Mouse (Mus musculus) megakaryocyte, embryonic 14.5 days (primary cell): ENCODE results near the gene B4galt5. TPM values are rescaled to one million over a fixed set of nuclear protein-coding genes. Genes with fewer than 3 reads are reported as not detected.

Experiments used
- H3K27me3 ChIP-seq: replicated peaks from 2 replicates; pipeline ENCODE3; 2012; ENCODE audit warnings: inconsistent platforms
- H3K36me3 ChIP-seq: replicated peaks from 2 replicates; pipeline ENCODE3; 2012; ENCODE audit warnings: low read length, inconsistent platforms, mixed read lengths
- H3K4me1 ChIP-seq: 2 replicates; pipeline ENCODE4 v1.6.1; 2012; ENCODE audit warnings: inconsistent platforms
- H3K4me3 ChIP-seq: replicated peaks from 2 replicates; pipeline ENCODE3; 2012; ENCODE audit warnings: moderate library complexity, mild to moderate bottlenecking, inconsistent platforms
- H3K9me3 ChIP-seq: 2 replicates; pipeline ENCODE4 v1.6.1; 2012; ENCODE audit warnings: inconsistent platforms
- FLI1 ChIP-seq: IDR thresholded peaks from 2 replicates; pipeline ENCODE4 v1.6.1; 2012; ENCODE audit warnings: low read length, inconsistent platforms, mixed read lengths
- GATA1 ChIP-seq: IDR thresholded peaks from 3 replicates; pipeline ENCODE4 v1.6.1; 2012; ENCODE audit warnings: mixed read lengths, low read length, inconsistent platforms, borderline replicate concordance
- polyA plus RNA-seq: library from polyadenylated mRNA; stranded (reverse); fragments of >175 nt; gene quantifications from 2 replicates; pipeline ENCODE4 v1.2.3, GENCODE M21; 2012; ENCODE audit warnings: low replicate concordance; ENCODE audit not compliant: insufficient read depth

Gene B4galt5
- polyA plus RNA-seq, 1 experiment: 3.7 TPM

DNA sequence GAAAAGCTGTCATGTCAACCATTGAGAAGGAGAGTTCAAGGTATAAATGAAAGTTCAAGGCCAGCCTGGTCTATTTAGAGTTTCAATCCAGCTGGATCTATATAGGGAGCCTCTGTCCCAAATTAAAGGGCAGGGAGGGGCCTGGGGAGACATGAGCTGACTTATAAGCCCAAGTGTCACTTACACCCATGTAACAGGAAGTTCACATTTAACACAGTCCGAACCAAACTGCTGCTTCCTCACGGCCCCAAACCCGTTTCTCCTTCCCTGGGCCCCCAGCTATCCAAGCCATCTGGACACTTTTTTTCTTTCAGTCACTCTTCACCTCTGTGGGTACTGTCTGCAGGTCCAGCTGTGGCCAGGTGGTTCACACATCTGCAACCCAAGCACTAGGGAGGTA lies 28.7 kb upstream of the B4galt5 start:
- Histone ChIP-seq H3K27me3 (peaks cover 89% of the 10 kb centered on the region), H3K36me3 (no peaks in the 10 kb centered on the region), H3K4me1 (peaks cover 20% of the 10 kb centered on the region), H3K4me3 (no peak overlapping the region), H3K9me3 (no peaks in the 10 kb centered on the region)
- TF ChIP-seq GATA1 (no peak), FLI1 (no peak)

DNA sequence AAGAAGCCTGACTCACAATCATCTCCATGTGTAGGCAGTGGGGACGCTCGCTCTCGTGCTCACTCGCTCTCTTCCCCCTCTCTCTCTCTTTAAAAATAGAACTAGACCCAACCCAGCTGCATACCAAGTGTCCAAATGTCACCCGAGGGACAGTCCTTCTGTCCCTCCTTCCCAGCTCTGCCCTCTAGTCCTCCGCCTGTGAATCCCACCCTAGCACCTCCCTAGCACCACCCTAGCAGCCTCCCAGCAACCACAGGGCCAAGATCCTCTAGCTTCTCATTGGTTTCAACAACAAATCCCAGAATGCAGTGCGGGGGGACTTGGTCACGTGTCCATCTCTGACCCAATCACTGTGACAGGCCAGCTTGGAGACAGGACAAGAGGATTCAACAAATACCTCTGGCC lies 27.2 kb upstream of the B4galt5 start:
- H3K36me3 ChIP-seq: no peaks in the 10 kb centered on the region
- H3K4me3 ChIP-seq: no peak overlapping the region
- peaks cover 88% of the 10 kb centered on the region for H3K27me3 ChIP-seq
- no peaks in the 10 kb centered on the region for H3K9me3 ChIP-seq
- H3K4me1 ChIP-seq: peaks cover 5% of the 10 kb centered on the region
- TF ChIP-seq FLI1 (no peak), GATA1 (no peak)

DNA sequence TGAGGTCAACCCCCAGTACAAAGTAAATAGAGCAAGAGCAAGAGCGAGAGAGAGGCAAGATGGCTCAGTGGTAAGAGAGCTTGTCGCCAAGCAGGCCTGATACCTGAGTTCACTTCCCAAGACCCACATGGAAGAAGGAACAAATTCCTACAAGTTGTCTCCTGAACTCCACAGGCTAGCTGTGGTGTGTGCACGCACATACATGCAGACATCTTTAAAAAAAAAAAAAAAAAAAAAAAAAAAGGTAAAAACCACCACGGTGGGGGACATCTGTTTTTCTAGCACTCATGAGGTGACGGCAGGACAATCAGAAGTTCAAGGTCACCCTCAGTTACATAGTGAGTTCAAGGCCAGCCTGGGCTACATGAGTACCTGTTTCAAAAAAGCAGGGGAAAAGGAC lies 26.7 kb upstream of the B4galt5 start:
- no peak for TF ChIP-seq FLI1
- TF ChIP-seq GATA1: no peak
- Histone ChIP-seq H3K27me3 (peaks cover 88% of the 10 kb centered on the region), H3K9me3 (no peaks in the 10 kb centered on the region), H3K4me3 (no peak overlapping the region), H3K36me3 (no peaks in the 10 kb centered on the region), H3K4me1 (peaks cover 5% of the 10 kb centered on the region)

DNA sequence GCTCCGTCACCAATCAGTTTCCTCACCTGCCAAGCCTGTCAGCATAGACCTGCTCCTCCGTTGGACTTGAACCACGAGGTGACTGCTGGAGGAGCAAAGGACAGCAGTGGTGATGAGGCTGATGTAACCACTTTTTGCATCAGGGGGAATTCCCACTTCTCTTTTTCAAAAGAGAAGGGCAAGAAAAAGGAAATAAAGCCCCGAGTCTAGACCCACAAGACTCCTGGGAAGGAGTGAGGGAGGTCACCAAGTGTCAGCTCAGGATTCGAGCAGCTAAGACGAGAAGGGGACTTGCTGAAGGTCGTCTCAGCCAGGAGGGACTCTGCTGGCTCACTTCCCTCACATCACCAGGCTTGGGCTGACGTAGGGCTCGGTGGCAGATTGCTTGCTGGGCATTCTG lies 26.2 kb upstream of the B4galt5 start:
- H3K27me3 ChIP-seq: peaks cover 85% of the 10 kb centered on the region
- peaks cover 5% of the 10 kb centered on the region for H3K4me1 ChIP-seq
- H3K9me3 ChIP-seq: no peaks in the 10 kb centered on the region
- TF ChIP-seq FLI1: no peak
- no peak for TF ChIP-seq GATA1
- H3K4me3 ChIP-seq: peak overlapping the region; percentile 74
- H3K36me3 ChIP-seq: no peaks in the 10 kb centered on the region

DNA sequence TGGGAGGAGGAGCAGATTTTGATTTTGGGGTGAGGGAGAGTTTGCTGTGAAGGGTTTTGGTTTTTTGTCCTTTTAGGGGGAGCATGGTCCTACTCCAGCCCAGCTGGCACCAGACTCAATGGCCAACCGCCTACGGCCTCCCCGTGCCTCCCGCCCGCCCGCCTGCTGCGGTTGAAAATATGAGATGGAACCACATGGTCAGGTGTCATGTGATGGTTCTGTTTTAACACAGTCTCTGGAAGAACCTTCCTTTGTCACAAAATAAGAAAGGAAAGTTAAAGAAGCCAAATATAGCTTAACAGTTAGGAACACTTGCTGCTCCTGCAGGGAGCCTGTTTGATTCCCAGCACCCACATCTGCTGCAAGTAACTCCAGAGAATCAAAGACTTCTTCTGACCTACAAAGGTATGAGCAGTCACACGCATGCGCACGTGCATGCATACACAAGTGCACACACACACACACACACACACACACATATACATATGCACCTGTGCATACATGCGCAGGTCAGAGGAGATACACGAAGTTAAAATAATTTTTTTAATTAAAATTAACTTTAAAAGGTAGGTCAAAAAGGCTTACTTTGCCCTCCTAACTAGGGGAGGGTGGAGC lies 25.3 kb upstream of the B4galt5 start:
- H3K9me3 ChIP-seq: no peaks in the 10 kb centered on the region
- TF ChIP-seq GATA1: no peak
- no peak for TF ChIP-seq FLI1
- H3K4me1 ChIP-seq: peaks cover 5% of the 10 kb centered on the region
- no peaks in the 10 kb centered on the region for H3K36me3 ChIP-seq
- H3K4me3 ChIP-seq: no peak overlapping the region
- peaks cover 86% of the 10 kb centered on the region for H3K27me3 ChIP-seq

DNA sequence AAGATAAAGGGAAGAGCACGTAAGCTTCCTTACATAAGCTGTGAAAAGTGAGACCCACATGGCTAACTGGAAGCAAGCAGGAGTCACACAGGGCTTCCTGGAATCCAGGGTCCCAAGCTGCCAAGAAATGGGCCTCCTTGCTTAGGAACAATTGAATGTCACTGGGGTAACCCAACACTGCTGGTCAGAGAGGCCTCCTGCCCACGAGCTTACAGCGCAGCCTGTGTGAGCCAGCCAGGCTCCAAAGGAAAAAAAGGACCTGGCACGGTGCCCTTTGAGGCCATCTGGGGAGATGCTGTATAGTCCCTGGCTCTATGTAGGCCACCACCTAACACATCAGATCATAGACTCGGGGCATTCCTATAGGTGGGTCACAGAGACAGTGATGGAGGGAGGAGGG lies 24.3 kb upstream of the B4galt5 start:
- no peak for TF ChIP-seq FLI1
- TF ChIP-seq GATA1: no peak
- no peaks in the 10 kb centered on the region for H3K36me3 ChIP-seq

DNA sequence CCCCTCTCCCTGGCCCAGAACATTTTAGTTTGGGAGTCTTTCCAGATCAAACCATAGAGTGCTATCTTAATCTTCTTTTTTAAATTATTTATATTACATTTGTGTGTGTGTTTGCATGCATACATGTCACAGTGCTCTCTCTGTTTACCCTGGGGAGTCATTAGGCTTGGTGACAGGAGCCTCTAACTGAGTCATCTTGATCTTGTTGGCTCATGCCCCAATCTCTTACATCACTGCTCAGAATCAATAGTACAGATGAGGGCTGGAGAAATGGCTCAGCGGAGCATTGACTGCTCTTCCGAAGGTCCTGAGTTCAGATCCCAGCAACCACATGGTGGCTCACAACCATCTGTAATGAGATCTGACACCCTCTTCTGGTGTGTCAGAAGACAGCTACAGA lies 22.5 kb upstream of the B4galt5 start:
- TF ChIP-seq GATA1 (no peak), FLI1 (no peak)
- Histone ChIP-seq H3K36me3 (no peaks in the 10 kb centered on the region), H3K27me3 (peaks cover 86% of the 10 kb centered on the region), H3K4me3 (no peak overlapping the region), H3K4me1 (peaks cover 21% of the 10 kb centered on the region), H3K9me3 (no peaks in the 10 kb centered on the region)

More for the DNA sequence above, 24.3 kb upstream of the B4galt5 start:
- H3K4me3 ChIP-seq: no peak overlapping the region
- no peaks in the 10 kb centered on the region for H3K9me3 ChIP-seq
- peaks cover 9% of the 10 kb centered on the region for H3K4me1 ChIP-seq
- peaks cover 86% of the 10 kb centered on the region for H3K27me3 ChIP-seq

DNA sequence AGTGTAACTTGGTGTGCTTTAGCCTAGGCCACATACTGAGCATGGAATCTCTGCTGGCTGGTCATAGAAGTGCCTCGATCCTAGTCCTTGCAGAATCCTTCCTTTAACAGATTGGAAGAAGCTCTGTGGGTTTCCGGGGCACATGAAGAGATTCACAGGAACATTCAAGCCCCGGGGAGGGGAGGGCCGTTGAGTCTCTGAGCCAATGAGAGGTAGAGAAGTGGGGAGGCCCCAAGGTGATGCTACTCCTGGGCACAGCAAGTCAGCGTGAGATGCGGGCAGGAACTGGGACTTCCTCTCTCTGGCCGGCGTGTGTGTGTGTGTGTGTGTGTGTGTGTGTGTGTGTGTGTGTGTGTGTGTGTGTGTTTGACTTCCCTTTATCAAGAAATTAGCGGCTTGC lies 19.3 kb upstream of the B4galt5 start:
- H3K27me3 ChIP-seq: peaks cover 84% of the 10 kb centered on the region
- no peak overlapping the region for H3K4me3 ChIP-seq
- peaks cover 19% of the 10 kb centered on the region for H3K9me3 ChIP-seq
- peaks cover 21% of the 10 kb centered on the region for H3K4me1 ChIP-seq
- peaks cover 3% of the 10 kb centered on the region for H3K36me3 ChIP-seq
- no peak for TF ChIP-seq FLI1
- no peak for TF ChIP-seq GATA1

DNA sequence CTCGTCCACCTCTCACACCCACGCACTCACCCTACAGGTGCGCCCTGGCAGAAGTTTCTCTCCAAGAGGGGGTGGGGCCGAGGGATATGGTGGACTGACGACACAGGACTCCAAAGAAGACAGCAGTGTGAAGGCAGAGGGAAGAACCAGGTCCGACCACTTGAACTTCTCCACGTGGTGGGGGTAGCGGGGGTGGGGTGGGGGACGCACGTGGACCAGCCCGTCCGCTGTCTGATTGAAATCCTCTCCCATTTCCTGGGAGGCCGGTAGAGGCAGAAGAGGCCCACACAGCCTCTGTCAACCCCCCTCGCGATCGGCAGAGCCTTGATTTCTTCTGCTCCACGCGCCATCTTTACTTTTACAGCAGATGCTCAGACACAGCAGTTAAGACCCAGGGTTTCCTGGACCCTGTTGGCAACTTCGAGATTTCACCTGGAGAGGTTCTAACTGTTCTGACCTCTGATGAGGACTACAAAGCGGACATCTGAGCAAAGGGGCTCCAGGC lies 18.8 kb upstream of the B4galt5 start:
- peak overlapping the region; percentile 62 for H3K4me3 ChIP-seq

DNA sequence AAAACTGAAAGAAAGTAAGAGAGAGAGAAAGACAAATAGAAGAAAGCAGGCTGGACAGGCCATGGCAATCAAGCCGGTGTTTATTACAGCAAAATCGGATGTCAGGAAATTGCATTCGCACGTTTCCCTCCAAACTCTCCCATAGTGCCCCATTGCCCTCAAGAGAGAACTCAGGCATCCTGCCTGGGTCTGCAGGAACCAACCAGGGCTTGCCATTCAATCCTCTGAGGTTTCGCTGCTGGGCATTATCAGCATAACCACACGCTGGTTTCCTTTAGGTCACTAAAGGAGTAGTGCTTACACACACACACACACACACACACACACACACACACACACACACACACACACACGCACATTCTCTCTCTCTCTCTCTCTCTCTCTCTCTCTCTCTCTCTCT lies 18.3 kb upstream of the B4galt5 start:
- peaks cover 84% of the 10 kb centered on the region for H3K27me3 ChIP-seq
- peaks cover 24% of the 10 kb centered on the region for H3K9me3 ChIP-seq
- H3K36me3 ChIP-seq: peaks cover 3% of the 10 kb centered on the region
- H3K4me3 ChIP-seq: peak overlapping the region; percentile 46
- TF ChIP-seq GATA1 (no peak), FLI1 (no peak)
- peaks cover 25% of the 10 kb centered on the region for H3K4me1 ChIP-seq

More for the DNA sequence above, 18.8 kb upstream of the B4galt5 start:
- TF ChIP-seq GATA1 (no peak), FLI1 (no peak)
- Histone ChIP-seq H3K36me3 (peaks cover 3% of the 10 kb centered on the region), H3K27me3 (peaks cover 84% of the 10 kb centered on the region), H3K4me1 (peaks cover 22% of the 10 kb centered on the region), H3K9me3 (peaks cover 19% of the 10 kb centered on the region)
